Mouse (Mus musculus): Measurements from ENCODE around the gene Gfm1.

DNA sequence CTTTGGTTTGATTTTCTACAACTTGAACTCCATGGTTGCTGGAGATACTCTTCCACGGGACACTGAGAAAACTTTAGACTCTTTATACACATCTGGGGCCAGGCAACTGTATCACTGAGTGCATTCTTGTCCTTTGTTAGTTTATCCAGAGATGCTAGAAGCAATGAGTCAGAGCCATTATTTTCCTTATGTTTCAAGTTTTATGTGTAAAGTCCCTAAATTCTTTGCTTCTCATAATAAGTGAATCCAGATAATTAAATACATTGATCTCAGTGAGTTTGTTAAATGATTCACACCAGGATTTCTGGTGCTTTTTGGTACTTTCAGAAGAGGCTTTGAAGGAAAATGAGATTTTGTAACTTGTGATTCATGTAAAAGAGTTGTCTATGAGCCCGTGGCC, 75.4 kb downstream of the Gfm1 start:
- TF ChIP-seq GATA1 (IDR thresholded peaks at IDR 0.05; ENCODE audit: low read length): no peak
- TF ChIP-seq TAL1 (IDR thresholded peaks at IDR 0.05; ENCODE audit: low read length): no peak
